Mouse (Mus musculus) liver, adult 2 months (tissue): ENCODE measurements around the gene Unc5c.

Experiments
- CTCF ChIP-seq: fragments of 200-500 bp; IDR thresholded peaks from 2 replicates; pipeline ENCODE4 v1.5.1; 2011; ENCODE audit warnings: low read depth, low read length, control low read depth
- POLR2A ChIP-seq: fragments of 200-500 bp; IDR thresholded peaks from 2 replicates; pipeline ENCODE4 v1.6.1; 2011; ENCODE audit warnings: low read length, control low read depth; ENCODE audit not compliant: insufficient read depth; ENCODE audit errors: extremely low read depth

- TF ChIP-seq CTCF (no peak), POLR2A (no peak)
Observed at GRCm38 (mm10) chr3:141778411-141778919, 313.4 kb downstream of the Unc5c start.
